Mouse (Mus musculus) urinary bladder, postnatal 14 days (tissue): ENCODE results near the gene Dach1.
A peak's percentile ranks its signal among the peaks of the same experiment; 100 is the strongest.

Experiments
- DNase-seq: peaks from one replicate; pipeline ENCODE4 v3.0.0; 2021; ENCODE audit warnings: low spot score

Dach1 gene

GRCm38 (mm10) chr14:98035261-98035660 is 134.3 kb downstream of the Dach1 start:
- peak; percentile 12 for DNase-seq

- no peak for DNase-seq
These were observed 146.0 kb downstream of the Dach1 start for GRCm38 (mm10) chr14:98023540-98023939.

GRCm38 (mm10) chr14:98014053-98014452 is 155.5 kb downstream of the Dach1 start:
- DNase-seq, result no peak

- DNase-seq, result no peak
These were observed 161.1 kb downstream of the Dach1 start for GRCm38 (mm10) chr14:98008501-98008900.

GRCm38 (mm10) chr14:98002021-98002680 is 167.4 kb downstream of the Dach1 start:
- DNase-seq, result no peak

GRCm38 (mm10) chr14:97998584-97998983 is 171.0 kb downstream of the Dach1 start:
- DNase-seq, result no peak

- DNase-seq, result no peak
These were observed 186.3 kb downstream of the Dach1 start for GRCm38 (mm10) chr14:97983251-97983650.

GRCm38 (mm10) chr14:97982676-97983075 is 186.9 kb downstream of the Dach1 start:
- no peak for DNase-seq

GRCm38 (mm10) chr14:97980879-97981278 is 188.7 kb downstream of the Dach1 start:
- DNase-seq, result no peak

- DNase-seq, result no peak
These were observed 193.5 kb downstream of the Dach1 start for GRCm38 (mm10) chr14:97976091-97976490.

- no peak for DNase-seq
These were observed 194.1 kb downstream of the Dach1 start for GRCm38 (mm10) chr14:97975447-97975846.

GRCm38 (mm10) chr14:97964543-97965069 is 205.0 kb downstream of the Dach1 start:
- DNase-seq, result no peak

- DNase-seq, result no peak
These were observed 205.9 kb downstream of the Dach1 start for GRCm38 (mm10) chr14:97963624-97964023.

GRCm38 (mm10) chr14:97956356-97956755 is 213.2 kb downstream of the Dach1 start:
- no peak for DNase-seq

- no peak for DNase-seq
These were observed 224.1 kb downstream of the Dach1 start for GRCm38 (mm10) chr14:97945471-97945870.

GRCm38 (mm10) chr14:97944643-97945268 is 224.8 kb downstream of the Dach1 start:
- no peak for DNase-seq

GRCm38 (mm10) chr14:97942361-97942760 is 227.2 kb downstream of the Dach1 start:
- no peak for DNase-seq

GRCm38 (mm10) chr14:97896622-97897021 is 272.9 kb downstream of the Dach1 start:
- no peak for DNase-seq

GRCm38 (mm10) chr14:97881976-97882375 is 287.6 kb downstream of the Dach1 start:
- DNase-seq, result no peak

GRCm38 (mm10) chr14:97871001-97871400 is 298.6 kb downstream of the Dach1 start:
- DNase-seq, result no peak

GRCm38 (mm10) chr14:97858384-97858783 is 311.2 kb downstream of the Dach1 start:
- no peak for DNase-seq

- DNase-seq, result no peak
These were observed 312.3 kb downstream of the Dach1 start for GRCm38 (mm10) chr14:97857276-97857675.

GRCm38 (mm10) chr14:97855345-97855744 is 314.2 kb downstream of the Dach1 start:
- DNase-seq, result no peak

GRCm38 (mm10) chr14:97850486-97850885 is 319.1 kb downstream of the Dach1 start:
- no peak for DNase-seq
